Mouse (Mus musculus) embryonic facial prominence, embryonic 15.5 days (tissue): ENCODE measurements at regions not wholly inside any gene's neighbourhood (a gene's known extent, or its start where the extent isn't known, plus 50 kb on each side); places are given as distances from the start of the nearest gene placed in this dataset.

Experiments
- ATAC-seq: fragments of 200-750 bp; cut with Nextera tagmentation; 2 replicates; pipeline ENCODE4 v1.8.0; 2017; ENCODE audit warnings: low read depth, moderate TSS enrichment; ENCODE audit not compliant: insufficient number of reproducible peaks, low FRiP score, low TSS enrichment
- H3K27ac ChIP-seq: fragments of 300-500 bp; sonication (generic); replicated peaks from 2 replicates; pipeline ENCODE4 v1.5.1; 2015; ENCODE audit warnings: mild to moderate bottlenecking, inconsistent platforms
- H3K27me3 ChIP-seq: fragments of 300-500 bp; sonication (generic); 2 replicates; pipeline ENCODE4 v1.6.1; 2015; ENCODE audit warnings: inconsistent platforms
- H3K36me3 ChIP-seq: fragments of 300-500 bp; sonication (generic); 2 replicates; pipeline ENCODE4 v1.6.1; 2015; ENCODE audit warnings: mild to moderate bottlenecking, inconsistent platforms
- H3K4me1 ChIP-seq: fragments of 300-500 bp; sonication (generic); 2 replicates; pipeline ENCODE4 v1.6.1; 2015; ENCODE audit warnings: inconsistent platforms
- H3K4me2 ChIP-seq: fragments of 300-500 bp; sonication (generic); replicated peaks from 2 replicates; pipeline ENCODE4 v1.6.1; 2015; ENCODE audit warnings: mild to moderate bottlenecking, inconsistent platforms
- H3K4me3 ChIP-seq: fragments of 300-500 bp; sonication (generic); replicated peaks from 2 replicates; pipeline ENCODE4 v1.5.1; 2015; ENCODE audit warnings: mild to moderate bottlenecking, inconsistent platforms
- H3K9ac ChIP-seq: fragments of 300-500 bp; sonication (generic); 2 replicates; pipeline ENCODE4 v1.6.1; 2015; ENCODE audit warnings: inconsistent platforms
- H3K9me3 ChIP-seq: fragments of 300-500 bp; sonication (generic); replicated peaks from 2 replicates; pipeline ENCODE4 v1.6.1; 2016; ENCODE audit warnings: inconsistent platforms
- whole genome bisulfite sequencing: fragments of 180-500 bp; shearing (Covaris S2); methylation state at CpG from one replicate; pipeline ENCODE4 v1.1.7; 2015; 5-methylcytosine and 5-hydroxymethylcytosine counted together

DNA sequence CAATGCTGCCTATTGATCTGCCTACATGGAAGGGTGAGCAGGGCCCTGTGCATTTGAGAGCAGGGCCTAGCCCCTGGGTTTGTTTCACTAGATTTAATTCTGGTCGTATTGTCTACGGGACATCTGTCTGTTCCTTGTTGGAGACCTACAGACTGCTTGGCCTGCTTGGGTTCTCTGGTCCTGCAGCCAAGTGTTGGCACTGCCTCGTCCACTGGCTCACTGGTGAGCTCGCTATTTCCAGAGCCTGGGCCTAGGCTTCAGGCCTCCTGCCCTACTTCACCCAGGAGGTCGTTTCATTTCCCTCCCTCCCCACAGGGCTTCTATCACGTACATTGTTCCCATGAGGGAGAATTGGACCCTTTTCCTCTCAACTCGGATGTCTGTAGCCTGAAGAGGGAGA lies 62.2 kb upstream of the Blcap start:
- no peaks in the 10 kb centered on the region for H3K4me1 ChIP-seq
- peaks cover 3% of the 10 kb centered on the region; the same call in 1 of the 2 replicates for H3K27me3 ChIP-seq
- H3K36me3 ChIP-seq: no peaks in the 10 kb centered on the region
- no peak overlapping the region for H3K27ac ChIP-seq
- ATAC-seq: 0 out of 2 replicates have a peak, but pooled peaks have one; percentile 25
- no peak overlapping the region for H3K4me2 ChIP-seq
- no peak overlapping the region for H3K4me3 ChIP-seq
- no peak overlapping the region for H3K9ac ChIP-seq
- H3K9me3 ChIP-seq: no peaks in the 10 kb centered on the region
- 54% methylated on average over 7 of the region's 7 CpGs for whole genome bisulfite sequencing

DNA sequence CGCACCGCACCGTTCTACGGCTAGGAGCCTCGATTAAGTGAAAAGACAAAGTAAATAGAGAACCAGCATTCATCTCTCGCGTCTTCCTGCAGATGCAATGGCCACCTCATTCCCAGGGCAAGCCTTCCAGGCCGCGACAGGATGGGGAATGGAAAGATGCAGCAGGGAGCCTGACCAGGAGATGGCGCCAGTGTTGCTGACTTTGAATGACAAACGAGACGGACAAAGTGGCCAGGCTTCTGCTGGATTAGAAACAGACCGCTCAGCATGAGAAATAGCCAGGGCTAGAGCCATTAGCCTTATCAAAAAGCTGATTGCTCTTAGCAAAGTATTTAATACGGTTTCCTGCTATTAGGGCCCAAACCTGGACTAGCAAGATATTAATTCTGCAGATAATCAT lies 64.6 kb upstream of the Blcap start:
- H3K27me3 ChIP-seq: peaks cover 3% of the 10 kb centered on the region; the same call in 1 of the 2 replicates
- H3K9ac ChIP-seq: no peak overlapping the region
- H3K36me3 ChIP-seq: no peaks in the 10 kb centered on the region
- no peaks in the 10 kb centered on the region for H3K9me3 ChIP-seq
- no peak overlapping the region for H3K4me3 ChIP-seq
- 7% methylated on average over 14 of the region's 14 CpGs for WGBS
- ATAC-seq: no peak
- no peak overlapping the region for H3K27ac ChIP-seq
- no peaks in the 10 kb centered on the region for H3K4me1 ChIP-seq
- H3K4me2 ChIP-seq: no peak overlapping the region

DNA sequence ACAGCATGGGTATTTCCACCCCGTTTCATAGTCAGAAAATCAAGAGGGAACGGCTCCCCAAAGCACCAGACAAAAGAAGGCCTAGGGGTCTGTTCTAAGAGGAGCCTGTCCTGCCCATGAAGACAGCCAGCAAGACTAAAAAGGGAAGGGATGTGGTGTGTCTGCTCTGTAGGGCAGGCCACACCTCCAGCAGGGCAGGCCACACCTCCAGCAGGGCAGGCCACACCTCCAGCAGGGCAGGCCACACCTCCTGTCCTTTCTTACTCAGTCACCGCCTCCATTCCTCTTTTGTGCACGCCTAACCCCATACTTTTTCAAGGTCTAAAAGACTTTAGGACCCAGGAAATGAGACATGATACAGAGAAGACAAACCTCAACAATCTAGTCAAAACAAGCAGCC lies 69.8 kb upstream of the Blcap start:
- 34% methylated on average over 4 of the region's 4 CpGs for WGBS

DNA sequence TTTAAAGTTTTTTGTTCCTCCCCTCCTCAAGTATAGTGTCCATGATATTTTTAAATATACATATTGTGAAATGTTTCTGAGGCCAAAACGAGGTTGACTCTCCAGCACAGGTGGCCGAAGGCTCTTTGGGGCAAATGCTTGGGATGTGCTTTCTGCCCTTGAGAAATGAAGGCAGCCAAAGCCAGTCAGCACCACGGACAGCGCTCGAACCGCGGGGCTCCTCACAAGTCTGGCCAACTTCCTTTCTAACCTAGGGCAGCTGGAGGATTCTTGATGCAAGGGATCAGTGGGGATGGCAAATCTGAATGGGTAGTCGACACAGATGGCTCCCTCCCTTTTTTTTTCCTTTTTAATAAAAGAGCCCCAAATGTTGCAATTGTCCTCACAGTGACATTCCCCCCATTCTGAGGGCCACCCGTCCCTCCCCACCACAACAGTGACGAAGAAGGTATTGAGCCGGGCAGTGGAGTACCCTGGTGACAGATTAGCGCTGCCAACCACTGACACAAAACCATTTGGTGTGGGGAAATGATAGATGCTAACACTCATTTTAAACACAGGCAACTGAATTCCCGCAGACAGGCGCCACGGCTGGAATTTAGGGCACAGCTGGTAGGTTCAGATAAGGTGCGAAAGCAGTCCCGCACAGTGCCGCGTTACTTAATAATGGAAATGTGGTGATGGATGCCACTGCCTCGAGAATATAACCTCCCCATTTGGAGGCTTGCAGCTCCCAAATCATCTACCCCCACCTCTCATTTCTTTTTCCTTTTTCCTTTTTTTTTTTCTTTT lies 73.4 kb upstream of the Ctnnbl1 start:
- no peak overlapping the region for H3K9ac ChIP-seq
- 37% methylated on average over 20 of the region's 20 CpGs for WGBS
- H3K27ac ChIP-seq: no peak overlapping the region
- ATAC-seq: no peak
- no peaks in the 10 kb centered on the region for H3K36me3 ChIP-seq
- no peak overlapping the region for H3K4me3 ChIP-seq
- H3K9me3 ChIP-seq: no peaks in the 10 kb centered on the region
- H3K4me1 ChIP-seq: no peaks in the 10 kb centered on the region
- no peak overlapping the region for H3K4me2 ChIP-seq
- no peaks in the 10 kb centered on the region for H3K27me3 ChIP-seq

More for the DNA sequence above, 69.8 kb upstream of the Blcap start:
- no peak overlapping the region for H3K27ac ChIP-seq
- H3K9ac ChIP-seq: no peak overlapping the region
- no peak overlapping the region for H3K4me3 ChIP-seq
- no peak overlapping the region for H3K4me2 ChIP-seq
- ATAC-seq: no peak
- H3K9me3 ChIP-seq: no peaks in the 10 kb centered on the region
- H3K4me1 ChIP-seq: no peaks in the 10 kb centered on the region
- H3K36me3 ChIP-seq: no peaks in the 10 kb centered on the region
- no peaks in the 10 kb centered on the region for H3K27me3 ChIP-seq

DNA sequence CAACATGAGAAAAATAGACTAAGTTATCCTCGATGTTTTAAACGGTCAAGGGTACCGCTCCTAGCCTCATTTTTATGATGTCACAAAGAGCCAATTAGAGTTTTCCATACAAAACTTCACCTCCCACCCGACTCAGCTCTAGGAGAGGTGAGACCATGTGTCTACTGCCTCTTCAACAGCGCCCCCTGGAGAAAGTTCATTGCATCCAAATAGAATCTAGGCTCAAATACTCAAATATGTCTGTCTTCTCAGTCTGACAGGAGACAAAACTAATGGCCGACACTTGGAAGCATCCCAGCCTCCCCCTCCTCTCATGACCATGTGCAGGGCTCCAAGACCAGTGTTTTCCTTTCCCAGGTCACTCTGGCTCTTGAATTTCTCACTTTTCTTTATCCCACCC lies 72.7 kb upstream of the Ctnnbl1 start:
- H3K4me1 ChIP-seq: no peaks in the 10 kb centered on the region
- no peak for ATAC-seq
- 59% methylated on average over 6 of the region's 6 CpGs for WGBS
- H3K36me3 ChIP-seq: no peaks in the 10 kb centered on the region
- no peak overlapping the region for H3K4me3 ChIP-seq
- H3K9ac ChIP-seq: no peak overlapping the region
- H3K27ac ChIP-seq: no peak overlapping the region
- H3K4me2 ChIP-seq: no peak overlapping the region
- no peaks in the 10 kb centered on the region for H3K9me3 ChIP-seq
- H3K27me3 ChIP-seq: no peaks in the 10 kb centered on the region

DNA sequence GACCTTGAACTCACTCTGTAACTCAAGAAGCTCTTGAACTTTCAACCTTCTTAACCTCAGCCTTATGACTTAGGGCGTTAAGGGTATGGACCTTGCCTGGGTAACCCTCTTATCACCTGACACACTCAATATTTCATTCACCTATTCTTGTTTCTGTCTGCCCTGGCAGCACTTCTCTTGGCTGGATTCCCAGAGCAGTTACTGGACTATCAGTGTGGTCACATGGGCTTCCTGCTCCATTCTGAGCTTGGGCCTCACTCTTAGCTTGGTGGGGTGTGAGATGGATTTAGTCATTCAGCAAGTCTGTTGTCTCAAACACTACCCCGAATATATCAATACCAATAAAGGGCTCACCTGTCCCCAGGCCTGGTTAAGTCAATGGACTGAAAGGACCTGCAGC lies 67.0 kb upstream of the Ctnnbl1 start:
- no peaks in the 10 kb centered on the region for H3K27me3 ChIP-seq
- 81% methylated on average over 2 of the region's 2 CpGs for WGBS
- no peak for ATAC-seq

DNA sequence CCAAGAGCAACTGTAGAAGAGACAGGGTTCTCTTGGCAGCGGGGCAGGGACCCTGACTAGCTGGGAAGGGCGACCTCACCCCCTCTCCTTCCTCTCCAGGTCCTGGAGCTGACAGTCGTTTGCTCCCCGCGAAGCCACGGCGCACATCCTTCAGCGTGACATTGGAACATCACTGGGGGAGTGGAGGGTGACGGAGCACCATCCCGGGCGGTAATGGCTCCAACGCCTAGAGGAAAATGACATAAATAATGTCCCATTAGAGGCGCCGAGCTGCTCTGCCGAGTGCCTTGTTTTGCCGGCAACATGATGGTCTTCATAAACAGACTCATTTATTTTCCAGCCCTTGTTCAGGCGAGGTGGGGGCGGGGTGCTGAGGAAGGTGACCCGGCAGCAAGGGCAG lies 62.3 kb upstream of the Ctnnbl1 start:
- Histone ChIP-seq H3K4me2 (no peak overlapping the region), H3K27ac (no peak overlapping the region), H3K4me1 (no peaks in the 10 kb centered on the region), H3K36me3 (no peaks in the 10 kb centered on the region), H3K27me3 (no peaks in the 10 kb centered on the region), H3K9me3 (no peaks in the 10 kb centered on the region), H3K4me3 (no peak overlapping the region), H3K9ac (no peak overlapping the region)
- WGBS: 71% methylated on average over 19 of the region's 19 CpGs
- no peak for ATAC-seq

More for the DNA sequence above, 67.0 kb upstream of the Ctnnbl1 start:
- Histone ChIP-seq H3K4me2 (no peak overlapping the region), H3K4me3 (no peak overlapping the region), H3K4me1 (no peaks in the 10 kb centered on the region), H3K36me3 (no peaks in the 10 kb centered on the region), H3K9ac (no peak overlapping the region), H3K27ac (no peak overlapping the region), H3K9me3 (no peaks in the 10 kb centered on the region)

DNA sequence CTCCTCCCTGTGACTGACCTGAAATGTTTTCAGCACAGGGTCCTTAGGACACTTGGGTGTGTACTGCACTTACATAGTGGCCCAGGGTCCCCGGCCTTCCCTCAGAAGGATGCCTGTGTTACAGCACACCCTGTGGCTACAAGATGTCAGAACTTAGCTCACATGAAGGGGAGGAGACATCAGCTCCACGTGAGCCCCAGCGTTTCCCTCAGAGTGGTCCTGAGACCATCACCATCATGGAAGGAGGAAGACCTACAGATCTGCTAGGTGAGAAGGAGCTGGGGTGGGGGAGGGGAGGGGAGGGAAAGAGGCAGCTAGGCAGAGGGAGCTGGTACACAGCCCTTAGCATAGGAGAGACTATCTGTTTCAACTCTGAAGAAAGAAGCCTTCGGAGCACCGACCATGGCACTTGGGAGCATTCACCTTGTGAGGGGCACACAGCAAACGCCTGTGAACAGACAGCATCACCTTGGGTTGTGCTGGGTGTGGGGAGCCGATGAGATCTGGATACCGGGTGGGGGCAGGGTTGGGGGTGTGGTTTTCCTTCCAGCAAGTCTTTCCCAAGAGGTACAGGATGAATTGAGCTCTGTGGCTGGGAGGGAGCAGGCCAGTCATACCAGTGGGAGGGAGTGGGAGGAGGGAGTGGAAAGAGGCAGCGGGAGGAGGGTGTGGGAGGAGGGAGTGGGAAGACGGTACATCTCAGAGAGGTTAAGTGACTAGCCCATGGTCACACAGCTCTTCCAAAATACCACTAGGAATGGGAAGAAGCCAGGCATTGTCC lies 60.6 kb upstream of the Ctnnbl1 start:
- 45% methylated on average over 10 of the region's 10 CpGs for WGBS
- Histone ChIP-seq H3K27ac (no peak overlapping the region), H3K9ac (no peak overlapping the region), H3K36me3 (no peaks in the 10 kb centered on the region), H3K4me2 (no peak overlapping the region), H3K4me3 (no peak overlapping the region), H3K27me3 (no peaks in the 10 kb centered on the region), H3K9me3 (no peaks in the 10 kb centered on the region), H3K4me1 (no peaks in the 10 kb centered on the region)
- no peak for ATAC-seq

DNA sequence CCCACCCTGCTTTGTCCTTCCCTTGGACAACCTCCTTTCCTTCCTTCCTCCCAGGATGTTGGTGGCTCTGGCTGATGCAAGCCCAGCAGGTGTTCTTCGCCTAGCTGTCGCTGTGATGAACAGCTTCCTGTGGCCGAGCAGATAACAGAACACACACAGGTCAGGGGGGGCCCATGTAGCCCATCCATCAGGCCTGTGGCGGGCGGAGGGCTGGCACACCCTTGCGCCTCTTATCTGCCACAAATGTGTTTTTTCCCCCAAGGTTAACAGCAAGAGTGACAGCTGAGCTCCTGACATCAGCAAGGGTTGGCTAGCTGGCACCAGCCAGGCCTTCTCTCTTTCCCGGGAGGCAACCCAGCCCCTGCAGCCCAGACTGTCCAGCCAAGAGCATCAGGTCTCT lies 59.9 kb upstream of the Ctnnbl1 start:
- 71% methylated on average over 7 of the region's 7 CpGs for WGBS

DNA sequence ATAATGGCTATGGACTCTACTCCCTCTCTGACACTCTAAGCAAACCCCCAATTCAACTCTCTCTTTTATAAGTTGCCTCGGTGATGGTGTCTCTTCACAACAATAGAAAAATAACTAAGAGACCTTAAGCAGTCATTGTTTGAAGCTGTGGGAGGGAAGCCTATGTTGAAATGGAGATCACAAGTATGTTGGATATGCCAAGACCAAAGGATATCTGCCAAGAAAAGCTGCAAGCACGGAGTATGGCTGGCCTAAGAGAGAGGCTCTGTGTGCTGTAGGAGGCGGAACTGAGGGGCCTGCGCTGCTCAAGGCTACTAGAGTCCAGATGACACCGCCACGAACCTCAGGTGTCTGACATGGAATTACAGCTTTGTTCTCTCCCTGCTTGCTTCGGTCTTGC lies 55.3 kb upstream of the Ctnnbl1 start:
- no peaks in the 10 kb centered on the region for H3K36me3 ChIP-seq
- H3K9me3 ChIP-seq: no peaks in the 10 kb centered on the region
- H3K4me1 ChIP-seq: no peaks in the 10 kb centered on the region
- H3K4me2 ChIP-seq: no peak overlapping the region
- no peak for ATAC-seq
- no peak overlapping the region for H3K4me3 ChIP-seq
- no peaks in the 10 kb centered on the region for H3K27me3 ChIP-seq
- 86% methylated on average over 7 of the region's 7 CpGs for WGBS
- no peak overlapping the region for H3K27ac ChIP-seq
- no peak overlapping the region for H3K9ac ChIP-seq

More for the DNA sequence above, 59.9 kb upstream of the Ctnnbl1 start:
- H3K4me3 ChIP-seq: no peak overlapping the region
- no peaks in the 10 kb centered on the region for H3K9me3 ChIP-seq
- H3K27me3 ChIP-seq: no peaks in the 10 kb centered on the region
- ATAC-seq: no peak
- H3K9ac ChIP-seq: no peak overlapping the region
- no peak overlapping the region for H3K27ac ChIP-seq
- no peak overlapping the region for H3K4me2 ChIP-seq
- no peaks in the 10 kb centered on the region for H3K4me1 ChIP-seq
- H3K36me3 ChIP-seq: no peaks in the 10 kb centered on the region
